Mouse (Mus musculus): ENCODE measurements around the gene Lrp4. TPM values are rescaled to one million over a fixed set of nuclear protein-coding genes. Genes with fewer than 3 reads are reported as not detected.

The Lrp4 gene
- total RNA-seq (2023) = under 1 TPM; 0.06 to 0.12 TPM

DNA sequence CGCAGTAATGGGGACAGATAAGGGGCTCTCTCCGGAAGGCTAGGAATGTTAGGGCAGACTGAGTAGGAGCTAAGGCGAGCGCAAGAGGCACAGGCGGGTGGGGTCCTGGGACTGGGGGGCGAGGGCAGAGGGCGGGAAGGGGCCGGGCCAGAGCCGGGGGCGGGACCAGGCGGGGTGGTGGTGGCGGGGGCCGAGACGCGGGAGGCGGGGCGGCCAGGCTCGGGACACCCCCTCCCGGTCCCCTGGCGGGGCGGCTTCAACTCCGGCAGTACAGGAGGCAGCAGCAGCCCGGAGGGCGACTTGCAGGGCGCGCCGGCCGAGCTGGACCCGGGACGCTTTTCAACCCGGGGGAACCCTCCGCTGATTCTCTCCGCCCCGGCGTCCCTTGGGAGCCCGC lies at the start of gene Lrp4:
Lrp4 (plus strand) TSS at position 253 of the 397 bp plus-strand sequence.

GRCm38 (mm10) chr2:91444286-91444892 lies 12.9 kb upstream of the Lrp4 start, which contains the start of gene 1110051M20Rik:
Gene 1110051M20Rik, minus strand, starts transcription at chr2:91444704.

DNA sequence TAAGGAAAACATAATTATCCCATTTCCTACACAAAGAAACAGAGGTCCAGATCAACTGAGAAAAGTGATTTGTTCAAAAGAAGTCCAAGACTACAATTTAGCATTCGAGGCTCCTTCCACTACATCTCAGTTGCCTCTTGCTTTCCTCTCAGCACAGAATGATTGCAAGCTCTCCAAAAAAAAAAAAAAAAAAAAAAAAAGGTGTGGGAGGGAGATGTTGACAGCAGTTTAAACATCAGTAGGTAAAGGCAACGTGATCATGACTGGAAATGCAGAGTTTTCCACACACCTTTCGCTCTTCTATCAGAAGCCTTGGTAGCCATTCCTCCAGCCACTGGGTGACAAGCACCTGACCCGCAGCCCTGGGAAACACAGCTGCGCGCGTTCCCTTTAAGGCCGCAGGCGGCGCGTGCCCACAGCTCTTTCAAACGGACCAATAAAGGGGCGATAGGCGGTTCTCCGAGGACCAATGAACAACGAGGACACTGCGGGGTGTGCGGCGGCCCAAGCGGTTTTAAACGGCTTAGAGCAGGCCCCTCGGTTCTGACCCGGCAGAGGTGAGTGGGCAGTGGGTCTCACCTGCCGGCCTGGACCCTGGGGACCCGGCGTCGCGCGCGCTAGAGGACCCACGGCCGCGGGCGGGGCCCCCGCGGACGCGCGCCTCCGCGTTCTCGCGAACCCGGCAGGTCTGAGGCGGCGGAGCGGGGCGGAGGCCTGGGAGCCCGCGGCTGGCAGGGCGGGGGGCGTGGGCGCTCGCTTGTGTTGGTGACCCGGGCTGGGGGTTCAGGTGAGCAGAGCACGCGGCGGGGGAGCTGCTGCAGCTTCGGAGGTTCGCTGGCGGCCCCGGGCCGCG lies 69.2 kb downstream of the Lrp4 start, which contains the start of gene Ckap5:
Ckap5 (plus strand) TSS at position 469 of the 853 bp plus-strand sequence.

Other genes starting within 250 kb of the Lrp4 start
- gene Ddb2, start 220.5 kb upstream of the Lrp4 start, total RNA-seq (2023) = 10 to 100 TPM; 43.1 to 48.0 TPM
- 1 to 10 TPM in 1 of 2 experiments, not detected in 1; 1.9 TPM for gene Pacsin3, start 201.6 kb upstream of the Lrp4 start, total RNA-seq (2023)
- 100 to 1,000 TPM; 141 to 161 TPM for gene Arfgap2, start 192.5 kb upstream of the Lrp4 start, total RNA-seq (2023)
- gene 1110051M20Rik, start 12.8 kb upstream of the Lrp4 start, total RNA-seq (2023) = 1 to 10 TPM; 6.7 to 6.9 TPM
- gene Ckap5, start 69.3 kb downstream of the Lrp4 start, total RNA-seq (2023) = 10 to 100 TPM; 40.7 to 42.0 TPM
- gene F2, start 178.9 kb downstream of the Lrp4 start, total RNA-seq (2023) = not detected
- 10 to 100 TPM; 28.3 to 38.2 TPM for gene Zfp408, start 192.3 kb downstream of the Lrp4 start, total RNA-seq (2023)
- gene Arhgap1, start 192.3 kb downstream of the Lrp4 start, total RNA-seq (2023) = 10 to 100 TPM; 65.2 to 65.7 TPM

Data from B cell, adult 67 days (primary cell).